Mouse (Mus musculus) bone marrow, adult 2 months (tissue): ENCODE measurements around the gene Prdm16.

ENCODE experiments used
- CTCF ChIP-seq: fragments of 200-500 bp; IDR thresholded peaks from 2 replicates; pipeline ENCODE4 v1.5.1; 2011; ENCODE audit warnings: low read length, control low read depth; ENCODE audit not compliant: control insufficient read depth, insufficient read depth
- POLR2A ChIP-seq: fragments of 200-500 bp; IDR thresholded peaks from 2 replicates; pipeline ENCODE4 v1.6.1; 2011; ENCODE audit warnings: low read depth, mild to moderate bottlenecking, control low read depth, low read length, borderline replicate concordance; ENCODE audit not compliant: control insufficient read depth

DNA sequence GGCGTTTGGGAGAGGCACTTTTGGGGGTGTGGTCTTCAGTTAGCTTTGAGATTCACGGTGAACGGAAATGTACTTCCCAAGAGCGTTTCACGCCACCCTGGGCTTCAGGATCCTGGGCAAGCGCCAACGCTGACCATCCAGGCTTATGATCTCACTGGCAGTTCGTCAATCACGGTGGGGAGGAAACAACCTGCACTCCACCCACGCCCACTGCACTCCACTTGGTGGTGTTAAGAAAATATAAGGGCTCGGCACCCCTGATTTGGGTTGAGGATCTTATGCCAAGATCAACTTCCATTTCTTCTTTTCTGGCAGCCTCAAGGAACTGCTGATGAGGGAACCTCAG lies 323.1 kb downstream of the Prdm16 start:
- TF ChIP-seq CTCF (no peak), POLR2A (no peak)
